Mouse (Mus musculus) heart, embryonic 16.5 days (tissue): Measurements from ENCODE around the gene Gm4450. TPM values are rescaled to one million over a fixed set of nuclear protein-coding genes. Genes with fewer than 3 reads are reported as not detected.
"Not testable (repeated sequence)": the region's sequence is repeated elsewhere in the genome, so short reads cannot be mapped to it uniquely, and the experiment has no call there.

Source experiments
- ATAC-seq: fragments of 200-750 bp; cut with Nextera tagmentation; replicated peaks from 2 replicates; pipeline ENCODE4 v1.8.0; 2017; ENCODE audit warnings: moderate number of reproducible peaks; ENCODE audit not compliant: insufficient read depth, low FRiP score; ENCODE audit errors: extremely low read depth
- H3K27ac ChIP-seq: fragments of 300-500 bp; sonication (generic); 2 replicates; pipeline ENCODE4 v1.5.1; 2014; ENCODE audit warnings: mild to moderate bottlenecking, low read length, control low read depth, moderate library complexity
- H3K27me3 ChIP-seq: fragments of 300-500 bp; sonication (generic); 2 replicates; pipeline ENCODE4 v1.6.1; 2014; ENCODE audit warnings: low read length, mixed read lengths; ENCODE audit not compliant: control insufficient read depth, insufficient read depth
- H3K36me3 ChIP-seq: fragments of 300-500 bp; sonication (generic); 2 replicates; pipeline ENCODE4 v1.6.1; 2014; ENCODE audit not compliant: control insufficient read depth, insufficient read depth
- H3K4me1 ChIP-seq: fragments of 300-500 bp; sonication (generic); 2 replicates; pipeline ENCODE4 v1.6.1; 2014; ENCODE audit warnings: low read length, mixed read lengths; ENCODE audit not compliant: control insufficient read depth, insufficient read depth
- H3K4me2 ChIP-seq: fragments of 300-500 bp; sonication (generic); 2 replicates; pipeline ENCODE4 v1.6.1; 2014; ENCODE audit warnings: low read depth, mild to moderate bottlenecking, control low read depth, low read length
- H3K4me3 ChIP-seq: fragments of 300-500 bp; sonication (generic); 2 replicates; pipeline ENCODE4 v1.5.1; 2014; ENCODE audit warnings: mild to moderate bottlenecking, control low read depth, low read length
- H3K9ac ChIP-seq: fragments of 300-500 bp; sonication (generic); 2 replicates; pipeline ENCODE4 v1.6.1; 2014; ENCODE audit warnings: low read length, control low read depth
- H3K9me3 ChIP-seq: fragments of 300-500 bp; sonication (generic); replicated peaks from 2 replicates; pipeline ENCODE4 v1.6.1; 2016; ENCODE audit warnings: low read length; ENCODE audit not compliant: control insufficient read depth
- WGBS: fragments of 180-500 bp; shearing (Covaris S2); extraction: QIAGEN DNeasy Blood & Tissue Kit; methylation state at CpG from one replicate; pipeline ENCODE4 v1.1.7; 2014; 5-methylcytosine and 5-hydroxymethylcytosine counted together
- polyA plus RNA-seq: library from polyadenylated mRNA; unstranded; fragments of >200 nt; fragmentation: Nextera tagmentation; extraction: Ambion mirVana; gene quantifications from 2 replicates; pipeline ENCODE4 v1.2.1, GENCODE M21; 2015

Gene Gm4450
- polyA plus RNA-seq, 1 experiment from 2014 or later, result not detected

DNA sequence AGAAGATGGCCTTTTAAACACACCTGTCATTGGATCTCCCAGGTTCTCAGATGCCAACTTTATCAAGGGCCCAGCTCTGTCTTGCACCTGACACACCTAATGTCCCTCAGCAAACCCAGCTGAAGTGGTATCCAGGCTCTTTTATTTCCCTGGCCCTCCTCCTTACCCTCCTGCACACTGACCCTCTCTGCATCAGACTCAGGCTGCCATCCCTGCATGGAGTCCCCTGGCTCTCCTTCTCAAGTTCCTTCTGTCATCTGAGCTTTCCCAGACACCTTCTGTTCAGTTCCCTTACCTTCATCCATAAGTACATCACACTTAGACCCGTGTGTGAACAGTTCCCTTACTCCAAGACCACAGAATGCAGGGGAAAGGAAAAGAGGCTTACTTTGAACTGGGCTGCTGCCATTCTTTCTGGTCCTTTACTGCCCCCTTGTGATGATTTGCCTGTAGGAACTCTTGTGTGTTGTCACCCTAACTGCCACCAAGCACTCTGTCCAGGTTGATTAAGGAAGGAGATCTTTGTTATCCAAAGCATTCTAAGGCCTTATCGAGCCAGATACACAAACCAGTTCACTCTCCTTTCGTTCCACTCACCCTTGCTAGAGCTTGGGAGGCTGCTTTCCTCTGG, 13.7 kb downstream of the Gm4450 start:
- 13% methylated on average over 3 of the region's 3 CpGs for WGBS
- not testable (repeated sequence) for H3K36me3 ChIP-seq, H3K27ac ChIP-seq, H3K9me3 ChIP-seq, H3K4me2 ChIP-seq, H3K9ac ChIP-seq, ATAC-seq, H3K4me1 ChIP-seq, H3K4me3 ChIP-seq, H3K27me3 ChIP-seq

- 36% methylated on average over 3 of the region's 3 CpGs for WGBS
- not testable (repeated sequence) for H3K4me3 ChIP-seq, H3K9me3 ChIP-seq
These were observed 14.7 kb downstream of the Gm4450 start for GRCm38 (mm10) chr3:98442245-98442644.

DNA sequence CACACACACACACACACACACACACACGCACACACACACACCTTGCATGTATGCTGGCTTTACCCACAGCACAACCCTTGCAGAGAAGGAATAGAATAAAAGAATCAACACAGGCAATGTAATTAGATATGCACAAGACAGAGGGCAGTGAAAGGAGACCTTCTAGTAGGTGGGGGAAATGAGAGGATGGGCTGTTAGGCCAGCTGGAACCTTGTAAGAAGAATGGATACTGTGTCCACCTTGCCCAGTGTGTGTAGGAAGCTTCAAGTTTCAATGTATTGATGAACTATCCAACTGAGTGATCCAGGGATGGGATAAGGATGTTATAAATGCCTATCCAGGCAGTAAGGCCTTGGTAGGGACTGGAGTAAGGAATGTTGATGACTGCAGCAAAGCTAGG, 21.9 kb downstream of the Gm4450 start:
- Histone ChIP-seq H3K4me1 (no peaks in the 10 kb centered on the region), H3K27me3 (no peaks in the 10 kb centered on the region), H3K4me3 (no peak overlapping the region), H3K36me3 (no peaks in the 10 kb centered on the region), H3K4me2 (no peak overlapping the region), H3K9me3 (no peaks in the 10 kb centered on the region), H3K27ac (no peak overlapping the region), H3K9ac (no peak overlapping the region)
- no peak for ATAC-seq
- 69% methylated on average over 1 of the region's 1 CpGs for WGBS

More at GRCm38 (mm10) chr3:98442245-98442644, 14.7 kb downstream of the Gm4450 start:
- H3K27ac ChIP-seq, H3K4me2 ChIP-seq, ATAC-seq, H3K4me1 ChIP-seq, H3K27me3 ChIP-seq, H3K36me3 ChIP-seq, H3K9ac ChIP-seq: not testable (repeated sequence)

DNA sequence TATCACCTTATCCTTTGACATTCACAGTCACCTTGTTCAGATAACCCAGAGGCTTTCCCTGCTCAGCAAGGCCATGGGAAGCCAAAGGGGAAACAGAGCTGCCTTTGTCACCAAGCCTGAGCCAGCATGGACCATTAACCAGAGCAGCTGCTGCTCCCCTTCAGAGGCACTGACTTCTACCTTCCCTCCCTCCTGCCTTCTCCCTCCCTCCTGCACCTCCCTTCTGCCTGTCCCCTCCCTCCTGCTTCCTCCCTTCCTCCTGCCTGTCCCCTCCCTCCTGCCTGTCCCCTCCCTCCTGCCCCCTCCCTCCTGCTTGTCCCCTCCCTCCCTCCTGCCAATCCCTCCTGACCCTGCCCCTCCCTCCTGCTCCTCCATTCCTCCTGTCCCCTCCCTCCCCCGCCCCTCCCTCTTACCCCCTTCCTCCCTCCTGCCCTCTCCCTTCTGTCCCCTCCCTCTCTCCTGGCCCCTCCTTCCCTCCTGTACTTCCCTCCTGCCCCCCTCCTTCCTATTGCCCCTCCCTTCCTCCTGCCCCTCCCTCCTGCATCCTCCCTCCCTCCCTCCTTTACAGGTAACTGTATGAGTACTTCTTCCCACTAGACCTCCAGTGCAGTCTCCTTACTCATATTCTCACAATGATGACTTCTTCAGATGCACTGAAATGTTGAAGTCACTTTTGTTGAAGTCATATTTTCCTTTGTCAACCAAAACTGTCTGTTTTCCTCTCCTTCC, 22.7 kb downstream of the Gm4450 start:
- H3K27me3 ChIP-seq, result no peaks in the 10 kb centered on the region
- H3K27ac ChIP-seq, result no peak overlapping the region
- no peaks in the 10 kb centered on the region for H3K9me3 ChIP-seq
- no peaks in the 10 kb centered on the region for H3K36me3 ChIP-seq
- no peaks in the 10 kb centered on the region; the same call in 1 of the 2 replicates for H3K4me1 ChIP-seq
- no CpG with 5 or more reads among the region's 1 CpGs for WGBS
- no peak; the same call in 1 of the 2 replicates for ATAC-seq
- no peak overlapping the region for H3K9ac ChIP-seq
- H3K4me3 ChIP-seq, result no peak overlapping the region
- H3K4me2 ChIP-seq, result no peak overlapping the region

DNA sequence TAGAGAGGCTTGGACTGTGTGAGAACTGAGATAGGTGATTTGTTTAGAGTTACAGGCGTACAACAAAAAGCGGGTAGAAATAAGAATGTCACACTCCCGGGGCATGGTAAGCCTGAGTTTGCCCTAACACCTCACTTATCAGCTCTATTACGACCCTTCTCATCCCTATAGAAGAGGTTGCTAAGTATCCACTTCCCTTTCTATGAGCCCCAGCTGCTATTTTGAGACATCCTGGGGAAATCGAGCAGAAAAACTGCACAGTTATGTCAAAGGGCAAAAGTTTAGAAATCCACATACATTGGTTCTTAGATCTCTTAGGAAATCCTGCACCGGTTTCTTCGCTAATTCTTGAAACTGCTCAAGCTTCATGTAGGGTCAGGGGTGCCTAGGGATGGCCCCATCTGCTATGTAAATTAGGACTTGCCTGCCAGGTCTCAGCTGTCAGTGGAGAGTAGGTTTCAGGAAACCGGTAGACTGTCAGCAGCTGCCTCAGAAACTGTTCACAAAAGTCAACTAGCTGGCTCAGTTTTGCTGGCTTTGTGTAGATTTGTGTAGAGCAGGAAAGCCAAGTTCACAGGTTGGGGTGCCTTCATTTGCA, 27.9 kb downstream of the Gm4450 start:
- H3K9ac ChIP-seq, result no peak overlapping the region
- 38% methylated on average over 8 of the region's 8 CpGs for WGBS
- peak overlapping the region; percentile 98; the same call in 1 of the 2 replicates for H3K4me2 ChIP-seq

GRCm38 (mm10) chr3:98428449-98428775, 28.5 kb downstream of the Gm4450 start:
- peak overlapping the region; percentile 98 for H3K4me2 ChIP-seq
- H3K4me1 ChIP-seq, result peaks cover 18% of the 10 kb centered on the region
- no peak overlapping the region for H3K27ac ChIP-seq
- no peaks in the 10 kb centered on the region for H3K27me3 ChIP-seq
- 0 out of 2 replicates have a peak, but pooled peaks cover 5% of the 10 kb centered on the region for H3K36me3 ChIP-seq
- no peak for ATAC-seq
- no peaks in the 10 kb centered on the region for H3K9me3 ChIP-seq
- peak overlapping the region; percentile 77 for H3K9ac ChIP-seq
- WGBS, result 15% methylated on average over 17 of the region's 17 CpGs
- peak overlapping the region; percentile 71 for H3K4me3 ChIP-seq

More for the DNA sequence above, 27.9 kb downstream of the Gm4450 start:
- peaks cover 18% of the 10 kb centered on the region for H3K4me1 ChIP-seq
- H3K9me3 ChIP-seq, result no peaks in the 10 kb centered on the region
- ATAC-seq, result no peak
- 0 out of 2 replicates have a peak, but pooled peaks cover 5% of the 10 kb centered on the region for H3K36me3 ChIP-seq
- H3K27ac ChIP-seq, result no peak overlapping the region
- no peaks in the 10 kb centered on the region for H3K27me3 ChIP-seq
- peak overlapping the region; percentile 71; the same call in 1 of the 2 replicates for H3K4me3 ChIP-seq

DNA sequence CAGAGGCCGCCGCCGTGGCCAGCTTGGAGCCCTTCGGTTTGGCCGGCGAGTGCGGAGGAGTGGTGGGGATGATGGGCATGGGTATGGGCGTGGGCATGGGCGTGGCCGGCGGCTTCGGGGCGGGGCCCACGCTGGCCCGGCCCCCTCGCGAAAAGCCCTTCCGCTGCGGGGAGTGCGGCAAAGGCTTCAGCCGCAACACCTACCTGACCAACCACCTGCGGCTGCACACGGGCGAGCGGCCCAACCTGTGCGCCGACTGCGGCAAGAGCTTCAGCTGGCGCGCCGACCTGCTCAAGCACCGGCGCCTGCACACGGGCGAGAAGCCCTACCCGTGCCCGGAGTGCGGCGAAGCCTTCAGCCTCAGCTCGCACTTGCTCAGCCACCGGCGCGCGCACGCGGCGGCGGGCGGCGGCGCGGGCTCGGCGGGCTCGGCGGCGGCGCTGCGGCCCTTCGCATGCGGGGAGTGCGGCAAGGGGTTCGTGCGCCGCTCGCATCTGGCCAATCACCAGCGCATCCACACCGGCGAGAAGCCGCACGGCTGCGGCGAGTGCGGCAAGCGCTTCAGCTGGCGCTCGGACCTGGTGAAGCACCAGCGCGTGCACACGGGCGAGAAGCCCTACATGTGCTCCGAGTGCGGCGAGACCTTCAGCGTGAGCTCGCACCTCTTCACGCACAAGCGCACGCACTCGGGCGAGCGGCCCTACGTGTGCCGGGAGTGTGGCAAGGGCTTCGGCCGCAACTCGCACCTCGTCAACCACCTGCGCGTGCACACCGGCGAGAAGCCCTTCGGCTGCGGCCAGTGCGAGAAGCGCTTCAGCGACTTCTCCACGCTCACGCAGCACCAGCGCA, 29.1 kb downstream of the Gm4450 start:
- Histone ChIP-seq H3K4me1 (peaks cover 18% of the 10 kb centered on the region), H3K27ac (no peak overlapping the region), H3K27me3 (no peaks in the 10 kb centered on the region), H3K9me3 (no peaks in the 10 kb centered on the region), H3K9ac (peak overlapping the region; percentile 77), H3K4me2 (peak overlapping the region; percentile 98), H3K36me3 (0 out of 2 replicates have a peak, but pooled peaks cover 5% of the 10 kb centered on the region), H3K4me3 (peak overlapping the region; percentile 71)
- ATAC-seq, result peak; percentile 94
- WGBS, result under 1% methylated on average over 107 of the region's 110 CpGs

- peak overlapping the region; percentile 77; the same call in 1 of the 2 replicates for H3K9ac ChIP-seq
- no peaks in the 10 kb centered on the region for H3K27me3 ChIP-seq
- WGBS, result 2% methylated on average over 23 of the region's 23 CpGs
- H3K36me3 ChIP-seq, result 0 out of 2 replicates have a peak, but pooled peaks cover 5% of the 10 kb centered on the region
- H3K9me3 ChIP-seq, result no peaks in the 10 kb centered on the region
- H3K4me2 ChIP-seq, result peak overlapping the region; percentile 98
- peak overlapping the region; percentile 71 for H3K4me3 ChIP-seq
- ATAC-seq, result no peak
- H3K4me1 ChIP-seq, result peaks cover 18% of the 10 kb centered on the region
- H3K27ac ChIP-seq, result no peak overlapping the region
These were observed 29.7 kb downstream of the Gm4450 start for GRCm38 (mm10) chr3:98427260-98427599.
